Mouse (Mus musculus) MEL (cell line): ENCODE results near the gene Acadsb. TPM values are rescaled to one million over a fixed set of nuclear protein-coding genes. Genes with fewer than 3 reads are reported as not detected.

Source experiments
- DNase-seq: peaks from one replicate; pipeline ENCODE4 v3.0.0; 2011; ENCODE audit warnings: low read depth, low spot score
- H3K27ac ChIP-seq: 2 replicates; pipeline ENCODE4 v1.5.1; 2012; ENCODE audit warnings: low read depth, mild to moderate bottlenecking, control low read depth, low read length, moderate library complexity; ENCODE audit not compliant: control insufficient read depth
- H3K27me3 ChIP-seq, 2 experiments: fragments of 150-350 bp in 1 of 2; sonication (generic) in 1 of 2; 2 replicates each; pipeline ENCODE4 v1.6.1; 2012; ENCODE audit warnings: low read length in 2 of 2, mild to moderate bottlenecking in 2 of 2, improper control_type of control experiment in 1 of 2, moderate library complexity in 1 of 2; ENCODE audit not compliant: insufficient read depth in 2 of 2, control insufficient read depth in 1 of 2
- H3K36me3 ChIP-seq, 2 experiments: 2 replicates each; pipeline ENCODE4 v1.6.1; 2012 to 2014; ENCODE audit warnings: low read length in 2 of 2, improper control_type of control experiment in 1 of 2, inconsistent platforms in 1 of 2, mild to moderate bottlenecking in 1 of 2; ENCODE audit not compliant: insufficient read depth in 2 of 2, control insufficient read depth in 1 of 2
- H3K4me1 ChIP-seq, 2 experiments: fragments of 150-350 bp in 1 of 2; sonication (generic) in 1 of 2; 2 replicates each; pipeline ENCODE4 v1.6.1; 2012; ENCODE audit warnings: low read length in 2 of 2, improper control_type of control experiment in 1 of 2, mild to moderate bottlenecking in 1 of 2; ENCODE audit not compliant: insufficient read depth in 2 of 2, control insufficient read depth in 1 of 2
- H3K4me3 ChIP-seq, 2 experiments: fragments of 150-350 bp in 1 of 2; sonication (generic) in 1 of 2; 2 replicates each; pipeline ENCODE4 v1.5.1; 2012; ENCODE audit warnings: low read depth in 2 of 2, low read length in 2 of 2, mild to moderate bottlenecking in 2 of 2, moderate library complexity in 2 of 2, control low read depth in 1 of 2, improper control_type of control experiment in 1 of 2; ENCODE audit not compliant: control insufficient read depth in 1 of 2, insufficient read depth in 1 of 2
- H3K79me2 ChIP-seq: 2 replicates; pipeline ENCODE4 v1.6.1; 2012; ENCODE audit warnings: mild to moderate bottlenecking, low read length, moderate library complexity; ENCODE audit not compliant: control insufficient read depth, poor library complexity, insufficient read depth
- H3K9ac ChIP-seq: 2 replicates; pipeline ENCODE4 v1.6.1; 2012; ENCODE audit warnings: low read depth, mild to moderate bottlenecking, control low read depth, low read length, moderate library complexity; ENCODE audit not compliant: control insufficient read depth, poor library complexity, severe bottlenecking
- H3K9me3 ChIP-seq: fragments of 150-350 bp; sonication (generic); replicated peaks from 2 replicates; pipeline ENCODE4 v1.6.1; 2012; ENCODE audit warnings: mild to moderate bottlenecking, low read length, improper control_type of control experiment, moderate library complexity; ENCODE audit not compliant: insufficient read depth
- BHLHE40 ChIP-seq: IDR thresholded peaks from 2 replicates; pipeline ENCODE4 v1.6.1; 2012; ENCODE audit warnings: low read depth, mild to moderate bottlenecking, inconsistent platforms, low read length, improper control_type of control experiment, borderline replicate concordance
- CTCF ChIP-seq, 3 experiments: IDR thresholded peaks in 2 of 3; conservative IDR thresholded peaks in 1 of 3; 2 replicates each; pipeline ENCODE4 v1.5.1; 2011 to 2012; ENCODE audit warnings: low read length in 3 of 3, low read depth in 2 of 3, mild to moderate bottlenecking in 2 of 3, improper control_type of control experiment in 1 of 3, inconsistent platforms in 1 of 3, mixed read lengths in 1 of 3, moderate library complexity in 1 of 3; ENCODE audit not compliant: control insufficient read depth in 1 of 3, insufficient read depth in 1 of 3, poor library complexity in 1 of 3, severe bottlenecking in 1 of 3
- E2F4 ChIP-seq: IDR thresholded peaks from 2 replicates; pipeline ENCODE4 v1.6.1; 2011; ENCODE audit warnings: low read depth, low read length, improper control_type of control experiment, borderline replicate concordance
- EP300 ChIP-seq, 2 experiments: IDR thresholded peaks; 2 replicates each; pipeline ENCODE4 v1.6.1; 2011; ENCODE audit warnings: improper control_type of control experiment in 2 of 2, low read length in 2 of 2, low read depth in 1 of 2, mild to moderate bottlenecking in 1 of 2
- GABPA ChIP-seq: IDR thresholded peaks from 2 replicates; pipeline ENCODE4 v1.6.1; 2012; ENCODE audit warnings: low read depth, mild to moderate bottlenecking, inconsistent platforms, low read length, improper control_type of control experiment, moderate library complexity
- GATA1 ChIP-seq: IDR thresholded peaks from 2 replicates; pipeline ENCODE4 v1.6.1; 2011; ENCODE audit warnings: low read depth, low read length, improper control_type of control experiment
- JUND ChIP-seq: IDR thresholded peaks from 2 replicates; pipeline ENCODE4 v1.6.1; 2011; ENCODE audit warnings: low read depth, mild to moderate bottlenecking, improper control_type of control experiment, low read length
- KAT2A ChIP-seq: conservative IDR thresholded peaks from 2 replicates; pipeline ENCODE4 v1.6.1; 2012; ENCODE audit warnings: low read depth, low read length, improper control_type of control experiment, inconsistent platforms
- MAFK ChIP-seq: IDR thresholded peaks from 2 replicates; pipeline ENCODE4 v1.6.1; 2011; ENCODE audit warnings: low read depth, mild to moderate bottlenecking, low read length, improper control_type of control experiment, borderline replicate concordance
- MAX ChIP-seq: IDR thresholded peaks from 2 replicates; pipeline ENCODE4 v1.6.1; 2011; ENCODE audit warnings: low read length, improper control_type of control experiment
- MXI1 ChIP-seq: IDR thresholded peaks from 2 replicates; pipeline ENCODE4 v1.6.1; 2011; ENCODE audit warnings: mild to moderate bottlenecking, low read depth, low read length, improper control_type of control experiment
- MYB ChIP-seq: IDR thresholded peaks from 2 replicates; pipeline ENCODE4 v1.6.1; 2011; ENCODE audit warnings: mild to moderate bottlenecking, low read depth, low read length, improper control_type of control experiment
- MYC ChIP-seq: IDR thresholded peaks from 2 replicates; pipeline ENCODE4 v1.6.1; 2011; ENCODE audit warnings: low read depth, mild to moderate bottlenecking, low read length, improper control_type of control experiment, moderate library complexity
- NELFE ChIP-seq: IDR thresholded peaks from 2 replicates; pipeline ENCODE4 v1.6.1; 2011; ENCODE audit warnings: low read depth, low read length, improper control_type of control experiment
- NRF1 ChIP-seq: IDR thresholded peaks from 2 replicates; pipeline ENCODE4 v1.6.1; 2014; ENCODE audit warnings: low read depth, mild to moderate bottlenecking, inconsistent platforms, low read length, improper control_type of control experiment, moderate library complexity; ENCODE audit not compliant: poor library complexity, insufficient read depth, severe bottlenecking
- POLR2AphosphoS5 ChIP-seq: IDR thresholded peaks from 2 replicates; pipeline ENCODE4 v1.6.1; 2012; ENCODE audit warnings: low read depth, borderline replicate concordance, mild to moderate bottlenecking, inconsistent platforms, low read length, moderate library complexity, mixed read lengths
- RAD21 ChIP-seq: IDR thresholded peaks from 2 replicates; pipeline ENCODE4 v1.6.1; 2011; ENCODE audit warnings: mild to moderate bottlenecking, low read depth, low read length, improper control_type of control experiment
- RCOR1 ChIP-seq: IDR thresholded peaks from 2 replicates; pipeline ENCODE4 v1.6.1; 2012; ENCODE audit warnings: low read depth, mild to moderate bottlenecking, inconsistent platforms, low read length, improper control_type of control experiment
- TAL1 ChIP-seq: IDR thresholded peaks from 2 replicates; pipeline ENCODE4 v1.6.1; 2012; ENCODE audit warnings: mild to moderate bottlenecking, inconsistent platforms, low read length, moderate library complexity, mixed read lengths
- TBP ChIP-seq: IDR thresholded peaks from 2 replicates; pipeline ENCODE4 v1.8.0; 2011; ENCODE audit warnings: low read depth, low read length, improper control_type of control experiment
- TCF12 ChIP-seq: IDR thresholded peaks from 2 replicates; pipeline ENCODE4 v1.6.1; 2014; ENCODE audit warnings: low read depth, mild to moderate bottlenecking, inconsistent platforms, low read length, improper control_type of control experiment, moderate library complexity
- ZKSCAN1 ChIP-seq: IDR thresholded peaks from 2 replicates; pipeline ENCODE4 v1.6.1; 2012; ENCODE audit warnings: low read depth, mild to moderate bottlenecking, inconsistent platforms, low read length, improper control_type of control experiment, moderate library complexity
- ZMIZ1 ChIP-seq: IDR thresholded peaks from 2 replicates; pipeline ENCODE4 v1.6.1; 2012; ENCODE audit warnings: low read depth, mild to moderate bottlenecking, inconsistent platforms, low read length, improper control_type of control experiment, moderate library complexity
- ZNF384 ChIP-seq: IDR thresholded peaks from 2 replicates; pipeline ENCODE4 v1.6.1; 2012; ENCODE audit warnings: low read depth, mild to moderate bottlenecking, inconsistent platforms, low read length, improper control_type of control experiment
- polyA plus RNA-seq, 2 experiments: library from polyadenylated mRNA; stranded (reverse) in 1 of 2; unstranded in 1 of 2; fragments of >175 nt in 1 of 2; fragments of >200 nt in 1 of 2; gene quantifications; 2 replicates each; pipeline versions ENCODE4 v1.2.1 to v1.2.4; 2012; ENCODE audit warnings: low replicate concordance in 2 of 2, low read depth in 1 of 2; ENCODE audit not compliant: insufficient read length in 2 of 2, insufficient read depth in 1 of 2, missing spikeins in 1 of 2
- total RNA-seq: library from RNA; depleted of rRNA; stranded (reverse); fragments of 300-350 nt; gene quantifications from 2 replicates; pipeline ENCODE4 v1.2.3, GENCODE M21; 2012

Acadsb gene
- total and polyA plus RNA-seq, 3 experiments, result 11.4 to 20.7 TPM; not detected in 1

GRCm38 (mm10) chr7:131465117-131465601 lies 54.8 kb downstream of the Acadsb start:
- Histone ChIP-seq H3K79me2 (no peaks in the 10 kb centered on the region), H3K4me3 (no peak overlapping the region), H3K36me3 (no peaks in the 10 kb centered on the region), H3K9ac (no peak overlapping the region), H3K27ac (no peak overlapping the region), H3K27me3 (peaks cover 0 to 3% of the 10 kb centered on the region in 2 experiments; a peak in 2 of 4 replicates), H3K9me3 (no peaks in the 10 kb centered on the region), H3K4me1 (no peaks in the 10 kb centered on the region)
- no peak for DNase-seq
- no peak for TF ChIP-seq MYB
- no peak for TF ChIP-seq NELFE
- no peak for TF ChIP-seq GATA1
- no peak for TF ChIP-seq JUND
- no peak for TF ChIP-seq RCOR1
- TF ChIP-seq NRF1, result no peak
- TF ChIP-seq BHLHE40, result no peak
- no peak for TF ChIP-seq RAD21
- TF ChIP-seq E2F4, result no peak
- TF ChIP-seq ZNF384, result no peak
- no peak for TF ChIP-seq TCF12
- no peak for TF ChIP-seq POLR2AphosphoS5

- H3K36me3 ChIP-seq, result no peaks in the 10 kb centered on the region
- TF ChIP-seq ZKSCAN1 (no peak), NRF1 (no peak), POLR2AphosphoS5 (no peak), MYC (no peak), MXI1 (no peak), ZMIZ1 (no peak), MAFK (no peak), EP300 (IDR thresholded peaks at IDR 0.05; ENCODE audit: low read depth in 1 of 2, low read length in 2 of 2) (no peak), GABPA (no peak), TAL1 (no peak), KAT2A (no peak), TBP (no peak), MAX (no peak), JUND (no peak), CTCF (IDR thresholded peaks at IDR 0.05 in 2 of 3, conservative IDR thresholded peaks at IDR 0.05 in 1 of 3; ENCODE audit: control insufficient read depth in 1 of 3, insufficient read depth in 1 of 3, low read depth in 2 of 3, low read length in 3 of 3, poor library complexity in 1 of 3, severe bottlenecking in 1 of 3) (no peak)
- TF ChIP-seq, all 39 proteins: peak for 0
These were observed 55.3 kb downstream of the Acadsb start for GRCm38 (mm10) chr7:131465735-131466134.

More at GRCm38 (mm10) chr7:131465735-131466134, 55.3 kb downstream of the Acadsb start:
- Histone ChIP-seq H3K4me1 (no peaks in the 10 kb centered on the region), H3K27me3 (peaks cover 0 to 3% of the 10 kb centered on the region in 2 experiments; a peak in 2 of 4 replicates), H3K4me3 (no peak overlapping the region), H3K27ac (no peak overlapping the region), H3K9ac (no peak overlapping the region), H3K9me3 (no peaks in the 10 kb centered on the region), H3K79me2 (no peaks in the 10 kb centered on the region)
- DNase-seq, result no peak
